Mouse (Mus musculus) brain, embryonic 14.5 days (tissue): ENCODE results near the gene Atxn10. TPM values are rescaled to one million over a fixed set of nuclear protein-coding genes. Genes with fewer than 3 reads are reported as not detected.

Source experiments
- DNase-seq: peaks from one replicate; pipeline ENCODE4 v3.0.0-alpha.2; 2011; ENCODE audit warnings: low read depth
- CTCF ChIP-seq: fragments of 200-500 bp; IDR thresholded peaks from 2 replicates; pipeline ENCODE4 v1.5.1; 2012; ENCODE audit warnings: inconsistent platforms, mild to moderate bottlenecking, moderate library complexity, borderline replicate concordance; ENCODE audit not compliant: insufficient read depth, insufficient read length; ENCODE audit errors: extremely low read depth
- POLR2A ChIP-seq: fragments of 200-500 bp; IDR thresholded peaks from 2 replicates; pipeline ENCODE4 v1.6.1; 2012; ENCODE audit warnings: mild to moderate bottlenecking, inconsistent platforms, borderline replicate concordance; ENCODE audit not compliant: poor library complexity, insufficient read depth, insufficient read length, severe bottlenecking; ENCODE audit errors: extremely low read depth
- polyA plus RNA-seq: library from polyadenylated mRNA; depleted of rRNA; stranded (reverse); fragments of >200 nt; gene quantifications from 2 replicates; pipeline ENCODE4 v1.2.3, GENCODE M21; 2012; rRNA removed

The Atxn10 gene
- 310 and 373 TPM in 2 replicates for polyA plus RNA-seq

GRCm38 (mm10) chr15:85335671-85336300 is at the start of gene Atxn10:
Atxn10 (plus strand) TSS chr15:85336245.
- peak; percentile 40 for DNase-seq
- TF ChIP-seq CTCF (no peak), POLR2A (no peak; the same call in 1 of the 2 replicates)

DNA sequence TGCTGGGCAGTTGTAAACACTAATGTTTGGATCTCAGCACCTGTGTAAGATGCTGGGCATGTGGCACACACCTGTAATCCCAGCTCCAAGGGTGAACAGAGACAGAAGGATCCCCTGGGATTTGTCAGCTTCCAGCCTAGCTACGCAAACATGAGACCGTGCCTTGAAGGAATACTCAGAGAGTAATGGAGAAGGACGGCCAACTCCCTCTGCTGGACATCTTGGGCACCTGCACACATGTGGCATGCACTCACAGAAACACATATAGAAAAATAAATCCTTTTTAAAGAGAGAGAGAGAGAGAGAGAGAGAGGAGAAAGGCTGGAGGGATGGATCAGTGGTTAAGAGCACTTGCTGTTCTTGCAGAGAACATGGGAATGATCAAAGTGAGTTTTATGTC is 41.4 kb upstream of the Atxn10 start:
- DNase-seq = no peak
- TF ChIP-seq CTCF (peak; percentile 28; the same call in 1 of the 2 replicates), POLR2A (no peak)

GRCm38 (mm10) chr15:85295544-85295943 is 40.5 kb upstream of the Atxn10 start:
- TF ChIP-seq POLR2A (no peak), CTCF (no peak)
- no peak for DNase-seq

DNA sequence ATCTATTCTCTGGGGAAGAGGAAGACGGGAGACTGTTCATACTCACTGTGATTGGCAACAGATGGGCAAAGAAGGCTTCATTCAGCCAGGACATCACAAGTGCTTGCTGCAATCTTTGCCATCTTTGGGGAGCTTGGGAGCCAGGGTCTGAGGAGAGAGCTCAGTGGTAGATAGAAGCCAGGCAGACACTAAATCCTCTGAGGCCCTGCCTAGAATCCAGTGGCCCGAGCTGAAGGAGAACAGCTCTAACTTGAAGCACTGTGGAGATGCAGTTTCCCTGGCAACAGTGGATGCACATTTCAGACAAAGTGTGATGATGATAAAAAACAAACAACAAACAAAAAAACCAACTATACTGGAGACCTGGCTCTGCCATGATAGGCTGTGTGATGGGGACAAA is 40.1 kb upstream of the Atxn10 start:
- peak; percentile 46 for DNase-seq

GRCm38 (mm10) chr15:85296538-85296937 is 39.5 kb upstream of the Atxn10 start:
- no peak for TF ChIP-seq CTCF
- TF ChIP-seq POLR2A = no peak
- DNase-seq = no peak

More for the DNA sequence above, 40.1 kb upstream of the Atxn10 start:
- no peak for TF ChIP-seq POLR2A
- no peak for TF ChIP-seq CTCF

GRCm38 (mm10) chr15:85298167-85298781 is 37.8 kb upstream of the Atxn10 start:
- TF ChIP-seq POLR2A (no peak), CTCF (no peak)
- peak; percentile 32 for DNase-seq

GRCm38 (mm10) chr15:85298946-85299345 is 37.1 kb upstream of the Atxn10 start:
- DNase-seq = no peak
- TF ChIP-seq CTCF (no peak), POLR2A (no peak)

DNA sequence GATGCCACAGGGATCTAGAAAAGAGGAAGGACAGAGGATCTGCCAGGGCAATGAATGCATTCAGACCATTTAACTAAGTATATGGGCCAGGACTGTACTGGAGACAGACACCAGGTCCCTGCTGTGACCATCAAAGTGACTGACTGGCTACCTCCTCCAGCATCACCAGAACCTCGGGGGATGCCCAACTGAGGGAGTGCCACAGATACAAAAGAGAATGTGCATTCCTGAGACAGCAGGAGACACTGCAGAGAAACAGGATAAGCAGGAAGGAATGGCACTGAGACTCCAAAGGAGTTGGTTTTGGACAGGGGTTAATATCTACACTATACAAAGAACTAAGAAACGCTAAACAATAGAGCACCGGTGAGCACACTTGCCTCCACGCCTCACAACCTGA is 32.8 kb upstream of the Atxn10 start:
- DNase-seq = no peak
- TF ChIP-seq CTCF = no peak
- no peak for TF ChIP-seq POLR2A

GRCm38 (mm10) chr15:85303976-85304375 is 32.1 kb upstream of the Atxn10 start:
- no peak for TF ChIP-seq CTCF
- no peak for TF ChIP-seq POLR2A
- no peak for DNase-seq

GRCm38 (mm10) chr15:85307061-85307660 is 28.9 kb upstream of the Atxn10 start:
- no peak for TF ChIP-seq POLR2A
- TF ChIP-seq CTCF = no peak

DNA sequence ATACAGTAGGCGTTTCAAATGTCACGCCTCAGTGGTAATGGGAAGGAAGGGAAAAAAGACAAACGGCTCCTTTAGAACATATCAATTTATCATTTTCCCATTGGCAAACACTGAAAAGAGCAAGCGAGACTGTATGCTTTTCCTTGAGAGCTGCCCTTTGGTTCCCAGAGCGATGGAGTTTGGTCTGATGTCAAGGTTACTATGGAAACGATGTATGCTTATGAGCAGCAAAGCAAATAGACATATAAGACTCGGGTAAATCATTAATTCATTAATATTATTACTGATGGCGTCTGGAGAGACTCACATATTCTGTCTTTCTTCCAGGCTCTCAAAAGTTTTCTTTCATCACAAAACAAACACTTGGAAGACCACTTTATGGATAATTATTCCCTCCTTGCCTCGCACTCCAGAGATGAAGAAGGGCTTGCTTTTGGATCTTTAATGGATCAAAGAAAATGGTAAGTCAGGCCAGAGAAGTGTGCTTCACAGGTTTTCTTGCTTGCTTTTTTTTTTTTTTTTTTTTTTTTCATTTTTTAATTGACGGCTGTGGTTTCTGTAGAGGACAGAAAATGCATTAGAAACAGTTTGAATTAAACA is 24.9 kb upstream of the Atxn10 start:
- peak; percentile 57 for DNase-seq
- TF ChIP-seq CTCF (no peak), POLR2A (no peak)

More at GRCm38 (mm10) chr15:85307061-85307660, 28.9 kb upstream of the Atxn10 start:
- no peak for DNase-seq

DNA sequence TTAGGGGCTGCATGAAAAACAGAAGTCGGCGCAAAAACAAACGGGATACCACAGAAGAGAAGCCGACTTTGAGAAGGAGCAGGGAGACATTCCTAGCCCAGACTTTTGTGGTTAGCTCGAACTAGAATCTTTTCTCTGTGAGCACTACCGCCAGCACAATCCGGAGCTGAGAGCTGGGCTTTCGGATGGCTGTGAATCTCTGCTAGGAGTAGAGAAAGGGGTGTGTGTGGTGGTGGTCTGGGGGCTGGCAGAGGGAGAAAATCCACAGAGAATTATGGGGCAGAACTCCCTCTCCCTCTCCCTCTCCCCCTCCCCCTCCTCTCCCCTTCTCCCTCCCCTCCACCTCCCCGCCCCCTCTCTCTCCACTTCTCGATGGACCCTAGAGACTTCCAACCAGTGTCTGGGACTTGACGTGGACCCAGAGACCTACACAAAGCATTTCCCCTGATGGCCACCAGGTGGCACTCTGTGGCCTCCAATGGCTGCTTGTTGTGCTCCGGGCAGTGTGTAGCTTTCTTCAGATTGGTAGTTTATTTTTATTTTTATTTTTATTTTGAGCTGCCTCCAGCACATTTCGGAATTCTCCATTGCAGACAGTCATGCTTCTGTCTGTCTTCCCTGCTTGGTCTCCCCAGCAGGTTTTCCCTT is 20.5 kb upstream of the Atxn10 start:
- TF ChIP-seq POLR2A = no peak
- peak; percentile 98 for TF ChIP-seq CTCF
- peak; percentile 88 for DNase-seq
